Mouse (Mus musculus): Measurements from ENCODE around the gene Grb7. TPM values are rescaled to one million over a fixed set of nuclear protein-coding genes. Genes with fewer than 3 reads are reported as not detected.

Grb7 gene
- polyA plus RNA-seq, 1 experiment = 54.8 TPM

Other genes with a start within 250 kb of the Grb7 start
- 14.6 and 16.5 TPM in 2 replicates for gene Cdk12, start 243.3 kb upstream of the Grb7 start, polyA plus RNA-seq (2012; rRNA removed)
- gene Neurod2, start 116.7 kb upstream of the Grb7 start, polyA plus RNA-seq (2012; rRNA removed) = not detected in 2 replicates
- gene Ppp1r1b, start 98.0 kb upstream of the Grb7 start, polyA plus RNA-seq (2012; rRNA removed) = 10.1 and 15.0 TPM in 2 replicates
- gene Stard3, start 88.0 kb upstream of the Grb7 start, polyA plus RNA-seq (2012; rRNA removed) = 61.2 and 80.9 TPM in 2 replicates
- gene Tcap, start 62.6 kb upstream of the Grb7 start, polyA plus RNA-seq (2012; rRNA removed) = 0.85 and 2.9 TPM in 2 replicates
- 7.5 and 32.4 TPM in 2 replicates for gene Pnmt, start 59.9 kb upstream of the Grb7 start, polyA plus RNA-seq (2012; rRNA removed)
- gene Pgap3, start 45.9 kb upstream of the Grb7 start, polyA plus RNA-seq (2012; rRNA removed) = 29.5 and 30.4 TPM in 2 replicates
- 33.8 and 35.3 TPM in 2 replicates for gene Erbb2, start 33.9 kb upstream of the Grb7 start, polyA plus RNA-seq (2012; rRNA removed)
- 217 and 228 TPM in 2 replicates for gene Mien1, start 7.4 kb upstream of the Grb7 start, polyA plus RNA-seq (2012; rRNA removed)
- gene Ikzf3, start 99.6 kb downstream of the Grb7 start, polyA plus RNA-seq (2012; rRNA removed) = 0.82 and 0.98 TPM in 2 replicates
- 0.47 and 1.1 TPM in 2 replicates for gene Zpbp2, start 104.7 kb downstream of the Grb7 start, polyA plus RNA-seq (2012; rRNA removed)
- 161 and 192 TPM in 2 replicates for gene Ormdl3, start 141.0 kb downstream of the Grb7 start, polyA plus RNA-seq (2012; rRNA removed)
- gene Lrrc3c, start 151.9 kb downstream of the Grb7 start, polyA plus RNA-seq (2012; rRNA removed) = not detected in 2 replicates
- gene Gm12355, start 179.3 kb downstream of the Grb7 start, polyA plus RNA-seq (2012; rRNA removed) = not detected in 2 replicates
- gene Gsdma3, start 180.0 kb downstream of the Grb7 start, polyA plus RNA-seq (2012; rRNA removed) = not detected in 2 replicates
- gene Gsdma2, start 200.4 kb downstream of the Grb7 start, polyA plus RNA-seq (2012; rRNA removed) = not detected in 2 replicates
- gene Gsdma, start 218.0 kb downstream of the Grb7 start, polyA plus RNA-seq (2012; rRNA removed) = 0.05 and 0.09 TPM in 2 replicates
- gene Psmd3, start 236.2 kb downstream of the Grb7 start, polyA plus RNA-seq (2012; rRNA removed) = 184 and 186 TPM in 2 replicates